Mouse (Mus musculus) CD4-positive helper T cell, adult 2 months (primary cell): ENCODE results near the gene Itga3.
A peak's percentile ranks its signal among the peaks of the same experiment; 100 is the strongest.

Experiments used
- DNase-seq: peaks from one replicate; pipeline ENCODE4 v3.0.0-alpha.2; 2012; ENCODE audit warnings: low read depth, missing footprints, low spot score

Itga3 gene

DNA sequence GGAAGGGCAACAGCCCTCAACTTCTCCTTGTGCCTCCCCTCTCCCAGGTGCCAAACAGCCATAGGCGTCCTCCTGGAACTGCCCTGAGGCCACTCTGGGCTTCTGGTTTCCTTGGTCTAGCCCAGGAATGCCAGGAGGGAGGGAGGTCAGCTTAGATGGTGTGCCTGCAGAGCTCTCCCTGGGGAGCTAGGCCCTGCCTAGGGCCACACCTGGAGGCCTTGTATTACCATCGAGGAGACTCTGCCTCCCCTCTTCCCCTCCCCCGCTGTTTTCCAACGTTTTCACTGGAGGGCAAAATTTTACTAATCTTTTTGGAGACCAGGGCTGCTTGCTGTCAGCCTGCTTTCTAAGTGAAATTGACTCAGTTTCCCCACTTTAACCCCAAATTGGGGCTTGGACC is 70.6 kb downstream of the Itga3 start:
- DNase-seq: no peak

- DNase-seq: no peak
Measured at GRCm38 (mm10) chr11:95004937-95005198, 71.7 kb downstream of the Itga3 start.

DNA sequence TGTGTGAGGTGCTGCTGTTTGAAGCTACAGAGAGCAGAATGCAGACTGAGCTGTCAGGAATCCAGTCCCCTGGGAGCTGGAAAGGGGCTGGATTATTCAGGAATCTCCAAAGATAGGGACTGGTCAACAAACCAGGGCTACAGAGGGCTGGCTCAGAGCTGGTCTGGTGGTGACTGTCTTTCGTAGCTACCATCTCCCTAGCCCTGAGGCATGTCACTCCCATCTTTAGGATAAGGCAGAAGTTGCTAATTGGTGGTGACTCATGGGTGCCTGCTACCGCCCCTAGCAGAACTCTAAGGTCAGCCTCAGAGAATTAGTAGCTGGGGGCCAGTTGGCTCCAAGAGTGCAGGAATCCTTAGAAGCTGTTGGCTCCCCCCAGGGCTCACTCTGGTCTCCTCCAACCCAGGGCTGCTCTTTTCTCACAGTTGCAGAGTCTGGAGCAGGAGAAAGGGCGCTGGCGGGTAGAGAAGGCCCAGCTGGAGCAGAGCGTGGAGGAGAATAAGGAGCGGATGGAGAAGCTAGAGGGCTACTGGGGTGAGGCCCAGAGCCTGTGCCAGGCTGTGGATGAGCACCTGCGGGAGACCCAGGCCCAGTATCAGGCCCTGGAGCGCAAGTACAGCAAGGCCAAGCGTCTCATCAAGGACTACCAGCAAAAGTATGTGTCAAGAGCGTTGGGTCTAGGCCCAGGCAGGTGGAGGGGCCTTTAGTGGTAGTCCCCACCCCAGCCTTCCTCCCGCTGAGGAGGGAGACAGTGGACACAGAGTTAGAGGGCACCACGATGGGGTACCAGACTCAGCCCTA is 72.3 kb downstream of the Itga3 start:
- no peak for DNase-seq

GRCm38 (mm10) chr11:95002705-95003104 is 73.9 kb downstream of the Itga3 start:
- DNase-seq: no peak

DNA sequence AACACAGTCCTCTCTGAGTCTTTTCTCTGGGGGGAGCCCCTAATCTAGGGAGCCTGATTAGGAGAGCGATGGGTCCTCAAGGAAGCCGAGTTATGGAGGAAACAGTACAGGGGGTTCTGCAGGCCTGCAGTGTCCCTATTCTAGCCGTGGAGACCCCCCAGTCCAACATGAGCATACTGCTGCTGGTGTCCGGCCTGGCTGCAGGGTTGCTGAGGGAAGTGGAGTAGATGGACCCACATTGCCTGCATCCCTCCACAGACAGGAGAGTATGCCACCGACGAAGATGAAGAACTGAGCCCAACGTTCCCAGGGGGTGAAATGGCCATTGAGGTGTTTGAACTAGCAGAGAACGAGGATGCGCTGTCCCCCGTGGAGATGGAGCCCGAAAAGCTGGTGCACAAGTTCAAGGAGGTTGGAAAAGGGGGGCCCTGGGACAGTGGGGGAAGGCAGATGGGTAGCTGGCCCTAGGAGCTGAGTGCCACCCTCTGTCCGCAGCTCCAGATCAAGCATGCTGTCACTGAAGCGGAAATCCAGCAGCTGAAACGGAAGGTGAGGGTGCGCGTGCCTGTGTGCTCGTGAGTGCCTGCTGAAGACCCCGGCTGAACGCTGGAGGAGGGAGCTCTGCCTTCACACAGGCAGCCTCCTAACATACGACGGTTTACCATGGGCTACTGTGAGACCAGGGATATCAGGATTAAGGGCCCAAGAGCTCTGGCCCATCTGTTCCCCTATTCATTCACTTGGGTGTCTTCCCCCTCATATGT is 74.8 kb downstream of the Itga3 start:
- DNase-seq: no peak

DNA sequence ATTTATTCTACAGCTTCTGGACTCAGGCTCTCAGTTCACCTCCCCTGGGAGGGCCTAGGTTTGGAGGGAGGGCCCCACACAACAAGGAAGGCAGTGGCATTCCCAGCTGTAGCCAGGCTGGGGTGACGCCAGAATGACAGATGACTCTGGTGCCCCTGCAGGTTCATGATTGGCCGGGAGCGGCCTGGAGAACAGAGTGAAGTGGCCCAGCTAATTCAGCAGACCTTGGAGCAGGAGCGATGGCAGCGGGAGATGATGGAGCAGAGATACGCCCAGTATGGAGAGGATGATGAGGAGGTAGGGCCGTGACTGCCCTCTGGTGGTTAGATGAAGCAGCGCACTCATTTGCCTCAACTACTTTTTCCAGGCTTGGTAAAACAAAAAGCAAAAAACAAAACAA is 75.5 kb downstream of the Itga3 start:
- peak; percentile 74 for DNase-seq

DNA sequence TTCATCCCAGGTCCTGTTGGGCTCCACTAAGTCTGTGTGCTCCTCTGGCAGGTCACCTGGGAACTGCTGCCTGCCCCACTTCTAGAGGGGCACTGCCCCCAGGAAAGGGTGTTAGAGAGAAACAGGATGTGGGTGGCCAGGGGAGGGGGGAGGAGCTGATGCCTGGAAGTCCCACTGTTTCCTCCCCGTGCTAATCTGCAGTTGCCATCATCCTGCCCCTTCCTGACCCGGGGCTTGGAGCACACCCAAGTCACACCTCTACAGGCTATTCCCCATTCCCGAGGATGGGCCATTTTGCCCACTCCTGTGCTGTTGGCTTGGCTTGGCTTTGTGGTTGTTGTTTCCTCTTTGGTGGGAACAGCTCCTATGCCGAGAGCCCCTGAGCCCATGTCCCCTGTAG is 76.1 kb downstream of the Itga3 start:
- peak; percentile 77 for DNase-seq

DNA sequence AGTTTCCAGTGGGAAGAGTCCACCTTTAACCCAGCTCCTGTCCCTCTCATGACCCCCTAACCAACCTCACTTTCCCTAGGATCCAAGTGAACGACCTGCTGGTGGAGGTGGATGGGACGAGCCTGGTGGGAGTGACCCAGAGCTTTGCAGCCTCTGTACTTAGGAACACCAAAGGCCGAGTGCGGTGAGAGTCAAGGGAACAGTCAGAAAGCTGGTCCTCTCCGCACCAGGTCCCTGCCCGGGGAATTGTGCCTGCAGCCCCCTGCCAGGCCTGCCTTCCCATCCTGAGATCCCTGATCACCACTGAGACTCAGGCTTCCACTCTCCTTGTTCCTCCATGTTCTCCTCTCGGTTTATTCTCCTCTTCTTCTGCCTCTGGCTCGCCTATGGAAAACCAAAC is 76.5 kb downstream of the Itga3 start:
- no peak for DNase-seq

GRCm38 (mm10) chr11:94998041-94998531 is 78.5 kb downstream of the Itga3 start:
- peak; percentile 76 for DNase-seq

GRCm38 (mm10) chr11:94997596-94997995 is 79.0 kb downstream of the Itga3 start:
- DNase-seq: peak; percentile 43

GRCm38 (mm10) chr11:94996984-94997383 is 79.6 kb downstream of the Itga3 start:
- DNase-seq: no peak

DNA sequence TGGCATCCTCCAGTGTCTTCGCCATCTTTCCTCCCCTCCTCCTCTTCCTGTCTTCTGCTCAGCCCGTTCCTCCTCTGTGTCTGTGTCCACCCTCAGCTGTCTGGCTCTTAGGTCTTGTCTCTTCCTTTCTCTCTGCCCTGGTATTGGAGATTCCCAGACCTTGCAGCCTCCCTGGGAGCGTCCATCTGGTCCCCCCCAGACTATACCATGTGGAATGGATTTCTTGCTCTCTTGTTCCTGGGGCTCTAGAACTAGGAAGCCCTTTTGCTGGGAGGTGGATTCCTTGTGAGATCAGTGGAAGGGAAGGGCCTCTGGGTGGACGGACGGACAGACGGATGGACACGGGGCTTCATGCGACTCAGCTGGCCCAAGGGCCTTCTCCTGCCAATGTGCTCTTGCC is 80.5 kb downstream of the Itga3 start:
- DNase-seq: no peak

DNA sequence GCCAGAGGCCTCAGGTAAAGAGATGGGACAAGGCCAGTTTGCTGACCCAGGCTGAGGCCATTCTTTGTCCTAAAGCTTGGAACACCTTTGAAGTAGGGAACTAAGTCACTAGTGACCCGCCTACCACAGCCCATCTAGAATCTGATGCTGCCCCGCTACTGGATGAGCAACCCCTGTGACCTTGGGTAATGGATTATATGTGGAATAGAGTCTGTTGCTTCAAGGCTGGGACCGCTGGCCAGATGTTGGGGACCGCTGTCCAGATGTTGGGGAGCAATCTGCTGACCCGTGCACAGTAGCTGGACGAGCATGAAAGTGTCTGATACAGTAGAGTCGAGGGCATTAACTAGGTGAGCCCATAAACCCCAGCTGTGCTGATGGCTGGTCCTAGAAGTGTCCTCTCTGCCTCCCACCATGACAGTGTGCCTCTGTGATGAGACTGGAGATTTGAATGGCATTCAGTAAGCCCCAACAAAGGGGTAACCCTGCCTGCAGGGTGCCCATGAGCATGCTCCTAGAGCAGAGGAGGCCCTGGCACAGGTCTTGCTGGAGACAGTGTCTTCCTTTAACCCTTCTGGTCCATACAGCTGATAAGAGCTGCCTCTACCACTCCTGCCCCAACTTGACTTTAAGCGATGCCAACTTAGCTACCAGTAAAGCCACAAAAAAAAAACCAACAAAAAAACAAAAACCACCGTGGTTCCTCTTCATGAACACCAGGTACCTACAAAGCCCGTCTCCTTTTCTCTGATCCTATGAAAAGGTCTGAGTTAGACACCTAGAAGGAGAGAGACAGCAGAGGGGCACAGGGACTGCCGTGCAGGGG is 81.4 kb downstream of the Itga3 start:
- DNase-seq: no peak
